Mouse (Mus musculus) cerebellum, adult 18-20 months (tissue): ENCODE results near the gene Fam53a.

Experiments used
- DNase-seq, 2 experiments: peaks; one replicate each; pipeline ENCODE4 v3.0.0; 2021

The Fam53a gene

DNA sequence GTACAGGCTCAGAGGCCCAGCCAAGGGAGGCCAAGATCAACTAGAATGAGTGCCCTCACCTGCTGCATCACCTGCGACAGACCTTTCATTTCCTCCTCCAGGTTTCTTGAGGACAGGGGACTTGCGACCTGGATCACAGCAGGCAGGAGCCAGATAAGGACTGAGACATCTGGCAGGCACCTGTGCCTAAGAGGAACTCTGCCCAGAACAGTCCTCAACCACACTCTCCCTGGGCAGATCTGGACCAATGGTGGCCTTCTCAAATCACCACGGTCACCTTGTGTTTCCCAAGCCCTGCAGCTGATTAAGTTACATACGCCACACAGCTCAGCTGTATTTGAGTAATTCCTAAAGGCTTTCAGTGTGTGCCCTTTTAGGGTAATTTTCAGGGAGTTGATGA is 1.2 kb upstream of the Fam53a start:
- DNase-seq, result no peak

DNA sequence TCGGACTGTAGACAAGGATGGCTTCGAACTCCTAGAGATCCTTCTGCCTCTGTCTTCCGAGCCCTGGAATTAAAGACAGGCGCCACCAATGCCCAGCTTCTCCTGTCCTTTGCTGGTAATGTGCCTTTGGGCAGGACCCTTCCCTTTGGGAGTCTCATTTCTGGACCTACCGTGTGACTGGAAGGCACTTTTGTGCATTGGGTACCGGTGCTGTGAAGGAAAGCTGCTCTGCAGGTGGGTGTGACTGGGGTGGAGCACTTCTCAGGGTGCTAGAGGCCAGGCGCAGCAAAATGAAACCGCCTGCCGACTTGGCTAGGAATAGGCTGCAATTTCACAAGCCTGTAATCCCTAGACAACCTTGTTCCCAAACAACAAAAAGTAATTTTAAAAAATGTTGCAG is 626 bp upstream of the Fam53a start:
- peak in 1 of 2 experiments; percentile 33 for DNase-seq

DNA sequence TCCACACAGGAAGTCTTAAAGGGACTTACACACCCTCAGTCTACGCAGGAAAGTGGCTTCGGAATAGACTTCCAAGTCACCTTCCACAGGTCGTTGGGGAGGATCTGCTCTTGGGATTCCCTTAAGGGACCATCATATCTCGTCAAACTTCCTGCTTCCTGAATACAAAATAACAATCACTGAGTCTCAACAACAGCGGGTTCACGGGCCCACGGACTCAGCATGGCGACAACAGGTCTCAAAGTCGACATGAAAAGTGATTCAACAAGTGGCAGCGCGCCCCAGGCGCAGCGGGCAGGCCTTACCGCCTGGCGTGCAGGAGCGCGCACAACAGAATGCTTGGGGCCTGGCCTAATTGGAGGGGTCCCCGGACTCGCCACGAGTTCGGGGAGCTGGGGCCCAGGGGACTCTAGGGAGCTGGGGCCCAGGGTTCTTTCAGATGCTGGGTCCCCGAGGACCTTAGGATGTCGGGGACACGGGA is 575 bp downstream of the Fam53a start:
- DNase-seq, result no peak

DNA sequence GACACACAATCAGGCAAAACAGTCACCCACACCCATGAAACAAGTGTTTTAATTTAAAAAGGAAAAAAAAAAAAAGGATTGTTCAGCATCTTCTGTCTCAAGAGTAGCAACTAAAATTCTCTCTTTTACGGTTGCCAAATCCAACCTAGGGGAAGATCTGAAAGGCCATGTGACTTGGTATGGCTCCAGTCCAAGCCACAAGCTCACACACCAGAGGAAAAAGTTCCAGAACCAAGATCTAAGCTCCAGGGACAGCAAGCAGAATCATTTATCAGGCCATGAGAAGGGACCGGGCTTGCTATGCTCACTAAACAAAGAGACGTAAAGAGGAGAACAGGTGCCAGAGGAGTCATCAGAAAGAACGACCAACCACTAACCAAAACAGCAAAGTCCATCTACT is 1.5 kb downstream of the Fam53a start:
- DNase-seq, result no peak

- DNase-seq, result no peak
These were observed 5.7 kb downstream of the Fam53a start for GRCm38 (mm10) chr5:33623766-33624165.

GRCm38 (mm10) chr5:33622671-33623070 is 6.8 kb downstream of the Fam53a start:
- DNase-seq, result no peak

DNA sequence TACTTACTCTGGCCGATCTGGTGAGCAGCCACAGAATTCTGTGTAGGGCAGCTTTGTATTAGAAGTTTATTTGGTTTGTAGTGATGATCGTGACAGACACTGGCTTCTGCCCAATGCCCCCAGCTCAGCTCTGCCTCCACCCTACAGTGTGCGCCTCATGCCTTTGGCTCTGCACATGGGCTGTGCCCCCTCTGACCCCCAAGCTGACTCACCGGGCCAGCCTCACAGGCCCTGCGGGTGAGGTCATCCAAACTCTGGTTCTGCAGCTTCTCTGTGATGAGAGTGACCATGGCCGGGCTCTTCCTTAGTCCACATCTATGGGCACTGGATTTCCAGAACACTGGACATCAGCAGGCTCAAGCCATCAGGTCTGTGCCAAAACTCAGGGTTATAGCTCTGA is 15.0 kb downstream of the Fam53a start:
- no peak for DNase-seq

GRCm38 (mm10) chr5:33611795-33612194 is 17.6 kb downstream of the Fam53a start:
- DNase-seq, result peak; percentile 42 to 45

GRCm38 (mm10) chr5:33609226-33609625 is 20.2 kb downstream of the Fam53a start:
- DNase-seq, result no peak

- no peak for DNase-seq
These were observed 22.0 kb downstream of the Fam53a start for GRCm38 (mm10) chr5:33607434-33607833.

GRCm38 (mm10) chr5:33606631-33607030 is 22.8 kb downstream of the Fam53a start:
- peak; percentile 41 to 47 for DNase-seq

DNA sequence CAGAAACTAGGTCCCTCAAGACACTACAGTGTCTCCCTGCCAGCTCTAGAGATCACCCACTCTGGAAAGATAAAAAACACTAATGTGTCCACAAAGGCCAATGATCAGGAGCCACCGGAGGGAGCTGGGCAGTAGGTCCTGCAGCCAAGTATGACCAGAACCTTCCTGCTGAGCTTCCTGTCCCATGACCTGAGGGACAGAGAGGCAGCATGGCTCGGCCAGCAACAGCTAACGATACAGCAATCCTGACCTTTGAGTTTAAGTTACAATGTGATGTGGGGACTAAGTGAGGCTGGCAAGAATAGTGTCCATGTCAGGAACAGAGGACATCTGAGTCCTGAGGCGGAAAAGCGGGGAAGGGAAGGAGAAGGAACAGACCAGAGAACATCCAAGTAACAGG is 24.1 kb downstream of the Fam53a start:
- peak; percentile 40 to 45 for DNase-seq

DNA sequence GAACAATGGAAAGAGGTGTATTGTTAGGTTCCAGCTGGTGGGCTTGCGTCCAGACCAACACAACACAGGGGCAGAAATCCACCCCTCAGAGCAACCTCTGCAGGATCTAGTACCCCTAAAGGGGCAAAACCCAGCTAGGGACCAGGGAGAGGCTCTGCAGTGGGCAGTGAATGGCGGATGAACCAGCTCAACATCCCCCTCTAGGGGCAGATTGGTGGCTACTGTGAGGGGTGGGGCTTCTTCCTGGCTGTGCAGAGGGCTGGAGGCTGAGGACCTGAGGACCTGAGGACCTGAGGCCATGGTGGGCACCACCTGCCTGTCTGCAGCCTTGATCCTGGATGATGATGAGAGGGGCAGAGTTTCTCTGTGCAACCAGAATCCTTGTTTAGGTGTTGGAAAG is 35.8 kb downstream of the Fam53a start:
- no peak for DNase-seq

- peak; percentile 76 to 84 for DNase-seq
These were observed 40.1 kb downstream of the Fam53a start for GRCm38 (mm10) chr5:33589221-33589888.

- no peak for DNase-seq
These were observed 41.4 kb downstream of the Fam53a start for GRCm38 (mm10) chr5:33588066-33588465.

- no peak for DNase-seq
These were observed 41.9 kb downstream of the Fam53a start for GRCm38 (mm10) chr5:33587498-33588058.

DNA sequence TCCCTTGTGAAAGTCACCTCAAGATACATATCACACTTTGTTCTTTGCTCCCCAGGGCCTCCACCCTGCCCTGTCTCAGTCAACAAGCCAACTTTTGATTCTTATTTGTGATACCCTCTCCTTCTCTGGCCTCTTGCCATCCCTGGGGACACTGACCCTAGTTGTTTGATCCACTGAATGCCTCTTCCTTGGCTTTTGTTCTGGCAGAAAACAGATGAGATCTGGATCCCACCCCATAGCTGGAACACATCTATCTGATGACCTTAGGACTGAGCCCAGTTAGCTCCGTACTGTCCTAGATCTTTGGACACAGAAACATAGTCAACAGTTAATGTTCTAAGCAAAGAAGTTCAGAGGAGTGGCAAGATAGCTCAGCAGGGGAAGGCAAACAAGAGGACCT is 49.1 kb downstream of the Fam53a start:
- DNase-seq, result no peak

- no peak for DNase-seq
These were observed 55.2 kb downstream of the Fam53a start for GRCm38 (mm10) chr5:33574207-33574606.

DNA sequence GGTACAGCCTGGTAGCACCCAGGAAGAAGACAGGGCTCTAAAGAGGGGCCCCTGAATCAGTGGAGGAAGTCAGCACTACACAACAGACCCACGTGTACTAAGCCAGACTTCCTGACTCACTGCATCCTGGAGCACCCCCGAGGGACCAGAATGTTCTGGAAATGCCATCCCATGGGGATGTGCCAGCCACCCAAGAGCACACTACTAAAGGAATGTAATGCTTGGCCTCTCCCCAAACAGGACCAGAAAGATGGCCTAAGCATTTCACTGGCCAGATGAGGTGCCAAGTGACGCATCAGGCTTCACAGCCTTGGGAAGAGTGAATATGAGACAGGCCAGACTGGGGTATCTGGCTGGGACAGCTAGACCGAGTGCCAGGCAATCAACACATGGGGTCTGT is 63.5 kb downstream of the Fam53a start:
- DNase-seq, result no peak

- no peak for DNase-seq
These were observed 73.0 kb downstream of the Fam53a start for GRCm38 (mm10) chr5:33556277-33556995.
